Mouse (Mus musculus) cerebellum, adult 8-10 months (tissue): ENCODE data around the gene Mettl11b.
"Not testable (repeated sequence)": the region's sequence is repeated elsewhere in the genome, so short reads cannot be mapped to it uniquely, and the experiment has no call there.

Experiments
- DNase-seq: peaks from one replicate; pipeline ENCODE4 v3.0.0; 2022

Mettl11b gene

GRCm38 (mm10) chr1:163725106-163725759 is at the start of gene Mettl11b:
TSS of gene Mettl11b (minus strand) at chr1:163725232.
- DNase-seq = no peak

- no peak for DNase-seq
These were observed 32.6 kb upstream of the Mettl11b start for GRCm38 (mm10) chr1:163757462-163758207.

GRCm38 (mm10) chr1:163751360-163751992 is 26.4 kb upstream of the Mettl11b start:
- no peak for DNase-seq

GRCm38 (mm10) chr1:163737239-163737533 is 12.2 kb upstream of the Mettl11b start:
- DNase-seq = no peak

- DNase-seq = no peak
These were observed 11.6 kb upstream of the Mettl11b start for GRCm38 (mm10) chr1:163736441-163737238.

- not testable (repeated sequence) for DNase-seq
These were observed 6.1 kb upstream of the Mettl11b start for GRCm38 (mm10) chr1:163731166-163731565.

GRCm38 (mm10) chr1:163723913-163724312 is 1.1 kb downstream of the Mettl11b start:
- no peak for DNase-seq

GRCm38 (mm10) chr1:163708618-163709017 is 16.4 kb downstream of the Mettl11b start:
- no peak for DNase-seq

GRCm38 (mm10) chr1:163700571-163700970 is 24.5 kb downstream of the Mettl11b start:
- no peak for DNase-seq

GRCm38 (mm10) chr1:163699702-163700101 is 25.3 kb downstream of the Mettl11b start:
- no peak for DNase-seq

- no peak for DNase-seq
These were observed 33.2 kb downstream of the Mettl11b start for GRCm38 (mm10) chr1:163691860-163692259.

- no peak for DNase-seq
These were observed 42.0 kb downstream of the Mettl11b start for GRCm38 (mm10) chr1:163682935-163683430.

GRCm38 (mm10) chr1:163682127-163682526 is 42.9 kb downstream of the Mettl11b start:
- no peak for DNase-seq

GRCm38 (mm10) chr1:163672866-163673265 is 52.2 kb downstream of the Mettl11b start:
- DNase-seq = no peak

GRCm38 (mm10) chr1:163671326-163671725 is 53.7 kb downstream of the Mettl11b start:
- DNase-seq = no peak

GRCm38 (mm10) chr1:163670702-163671101 is 54.3 kb downstream of the Mettl11b start:
- no peak for DNase-seq

- DNase-seq = no peak
These were observed 55.1 kb downstream of the Mettl11b start for GRCm38 (mm10) chr1:163669936-163670335.

- no peak for DNase-seq
These were observed 62.6 kb downstream of the Mettl11b start for GRCm38 (mm10) chr1:163662416-163662815.

- DNase-seq = no peak
These were observed 66.5 kb downstream of the Mettl11b start for GRCm38 (mm10) chr1:163658535-163658928.

GRCm38 (mm10) chr1:163657766-163658534 is 67.1 kb downstream of the Mettl11b start:
- no peak for DNase-seq

- no peak for DNase-seq
These were observed 68.0 kb downstream of the Mettl11b start for GRCm38 (mm10) chr1:163657056-163657455.

- no peak for DNase-seq
These were observed 68.6 kb downstream of the Mettl11b start for GRCm38 (mm10) chr1:163656432-163656831.
